Mouse (Mus musculus) thymus, adult 2 months (tissue): ENCODE measurements around the gene Clasp2.

Experiments
- CTCF ChIP-seq: fragments of 200-500 bp; IDR thresholded peaks from 2 replicates; pipeline ENCODE4 v1.5.1; 2012; ENCODE audit warnings: mild to moderate bottlenecking, control low read depth, low read length, moderate library complexity, borderline replicate concordance; ENCODE audit not compliant: control insufficient read depth, poor library complexity, insufficient read depth; ENCODE audit errors: extremely low read depth
- POLR2A ChIP-seq: fragments of 200-500 bp; IDR thresholded peaks from 2 replicates; pipeline ENCODE4 v1.6.1; 2012; ENCODE audit warnings: mild to moderate bottlenecking, low read length, control low read depth, moderate library complexity; ENCODE audit not compliant: control insufficient read depth, poor library complexity, insufficient read depth; ENCODE audit errors: extremely low read depth

DNA sequence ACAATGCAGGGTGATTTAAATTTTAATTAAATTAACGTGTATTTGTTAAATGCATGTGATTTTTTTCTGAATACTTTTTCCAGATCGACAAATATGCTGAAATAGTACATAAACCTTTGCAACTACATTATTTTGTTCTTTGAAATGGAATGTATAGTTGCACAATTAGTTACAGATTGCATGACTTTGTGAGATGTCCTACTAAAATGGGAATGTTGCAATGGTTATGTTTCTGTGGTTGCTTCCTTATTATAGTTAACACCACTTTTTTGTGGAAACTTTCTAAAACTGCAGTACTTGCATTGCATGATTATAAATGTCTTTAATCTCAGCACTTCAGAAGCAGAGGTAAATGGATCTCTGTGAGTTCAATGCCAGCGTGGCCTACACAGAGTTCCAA lies 153.6 kb downstream of the Clasp2 start:
- TF ChIP-seq CTCF = no peak
- TF ChIP-seq POLR2A = no peak
